Mouse (Mus musculus) myocyte (in vitro differentiated cells): Measurements from ENCODE around the gene Kcnq4. TPM values are rescaled to one million over a fixed set of nuclear protein-coding genes. Genes with fewer than 3 reads are reported as not detected.

Experiments used
- H3K27me3 ChIP-seq: one replicate; pipeline ENCODE4 v1.6.1; 2011; ENCODE audit not compliant: control insufficient read depth, insufficient read depth, insufficient read length
- H3K36me3 ChIP-seq: one replicate; pipeline ENCODE4 v1.6.1; 2011; ENCODE audit not compliant: control insufficient read depth, insufficient read depth
- H3K4me2 ChIP-seq: one replicate; pipeline ENCODE4 v1.6.1; 2011; ENCODE audit warnings: low read depth, control low read depth
- H3K4me3 ChIP-seq: one replicate; pipeline ENCODE4 v1.5.1; 2011; ENCODE audit warnings: mild to moderate bottlenecking, control low read depth, moderate library complexity
- H3K79me2 ChIP-seq: one replicate; pipeline ENCODE4 v1.6.1; 2011; ENCODE audit not compliant: control insufficient read depth, insufficient read depth
- H3ac ChIP-seq: one replicate; pipeline ENCODE4 v1.6.1; 2011; ENCODE audit not compliant: control insufficient read depth, insufficient read length
- CEBPB ChIP-seq: IDR thresholded peaks from 2 replicates; pipeline ENCODE4 v1.6.1; 2011; ENCODE audit warnings: mild to moderate bottlenecking, moderate library complexity; ENCODE audit not compliant: poor library complexity, insufficient read depth, severe bottlenecking
- E2F4 ChIP-seq: IDR thresholded peaks from one replicate; pipeline ENCODE4 v1.6.1; 2011; ENCODE audit warnings: mild to moderate bottlenecking, control low read depth, moderate library complexity; ENCODE audit not compliant: insufficient read depth
- MAX ChIP-seq: IDR thresholded peaks from one replicate; pipeline ENCODE4 v1.6.1; 2011; ENCODE audit warnings: low read depth, mild to moderate bottlenecking, control low read depth
- MYOD1 ChIP-seq, 3 experiments: IDR thresholded peaks; one replicate each; pipeline ENCODE4 v1.6.1; 2011; ENCODE audit warnings: control low read depth in 2 of 3, low read depth in 2 of 3, mild to moderate bottlenecking in 2 of 3, moderate library complexity in 1 of 3; ENCODE audit not compliant: insufficient read length in 2 of 3, control insufficient read depth in 1 of 3
- MYOG ChIP-seq, 3 experiments: IDR thresholded peaks; one replicate each; pipeline ENCODE4 v1.6.1; 2011; ENCODE audit warnings: control low read depth in 2 of 3, low read depth in 2 of 3, mild to moderate bottlenecking in 2 of 3; ENCODE audit not compliant: insufficient read length in 2 of 3, control insufficient read depth in 1 of 3, insufficient read depth in 1 of 3
- POLR2A ChIP-seq: IDR thresholded peaks from one replicate; pipeline ENCODE4 v1.6.1; 2011; ENCODE audit warnings: low read depth, mild to moderate bottlenecking, control low read depth, moderate library complexity; ENCODE audit not compliant: insufficient read length
- POLR2AphosphoS2 ChIP-seq: IDR thresholded peaks from one replicate; pipeline ENCODE4 v1.6.1; 2011; ENCODE audit warnings: low read depth, control low read depth; ENCODE audit not compliant: insufficient read length
- REST ChIP-seq: IDR thresholded peaks from one replicate; pipeline ENCODE4 v1.6.1; 2011; ENCODE audit warnings: mild to moderate bottlenecking, control low read depth, moderate library complexity; ENCODE audit not compliant: insufficient read depth, insufficient read length
- SRF ChIP-seq: IDR thresholded peaks from one replicate; pipeline ENCODE4 v1.6.1; 2011; ENCODE audit warnings: low read depth; ENCODE audit not compliant: control insufficient read depth, insufficient read length
- TCF12 ChIP-seq: IDR thresholded peaks from one replicate; pipeline ENCODE4 v1.6.1; 2011; ENCODE audit warnings: mild to moderate bottlenecking, control low read depth; ENCODE audit not compliant: poor library complexity, insufficient read depth, severe bottlenecking
- TCF3 ChIP-seq: IDR thresholded peaks from one replicate; pipeline ENCODE4 v1.6.1; 2011; ENCODE audit warnings: low read depth, control low read depth; ENCODE audit not compliant: insufficient read length
- USF1 ChIP-seq: IDR thresholded peaks from one replicate; pipeline ENCODE4 v1.6.1; 2011; ENCODE audit warnings: low read depth, mild to moderate bottlenecking, control low read depth, moderate library complexity
- polyA plus RNA-seq: library from polyadenylated mRNA; unstranded; fragments of >200 nt; fragmentation: generic; extraction: Trizol; gene quantifications from one replicate; pipeline ENCODE4 v1.2.1, GENCODE M21; 2012; ENCODE audit warnings: missing spikeins

Kcnq4 gene
- polyA plus RNA-seq, 1 experiment: 23.1 TPM

GRCm38 (mm10) chr4:120666358-120667024 is 81.9 kb downstream of the Kcnq4 start, which contains the start of gene Cited4:
Gene Cited4, plus strand, starts transcription at chr4:120666572.
- no peaks in the 10 kb centered on the region for H3K79me2 ChIP-seq
- H3K4me3 ChIP-seq: no peak within 1 kb of the TSS
- TF ChIP-seq TCF12 (no peak), USF1 (no peak), TCF3 (no peak), MYOG (IDR thresholded peaks at IDR 0.05; ENCODE audit: control insufficient read depth in 1 of 3, insufficient read depth in 1 of 3, insufficient read length in 2 of 3, low read depth in 2 of 3) (no peak), POLR2A (no peak), MYOD1 (IDR thresholded peaks at IDR 0.05; ENCODE audit: control insufficient read depth in 1 of 3, insufficient read length in 2 of 3, low read depth in 2 of 3) (no peak), REST (no peak), MAX (no peak), SRF (no peak), E2F4 (no peak), POLR2AphosphoS2 (no peak), CEBPB (no peak)
- H3K27me3 ChIP-seq: peaks cover 30% of the 10 kb centered on the region
- no peak within 1 kb of the TSS for H3K4me2 ChIP-seq
- H3K36me3 ChIP-seq: no peaks in the 10 kb centered on the region
- no peak within 1 kb of the TSS for H3ac ChIP-seq

GRCm38 (mm10) chr4:120665782-120666181 is 82.6 kb downstream of the Kcnq4 start:
- no peak overlapping the region for H3K4me2 ChIP-seq
- no peaks in the 10 kb centered on the region for H3K36me3 ChIP-seq
- no peak overlapping the region for H3K4me3 ChIP-seq
- no peak overlapping the region for H3ac ChIP-seq
- peaks cover 23% of the 10 kb centered on the region for H3K27me3 ChIP-seq
- H3K79me2 ChIP-seq: no peaks in the 10 kb centered on the region
- TF ChIP-seq SRF: no peak
- TF ChIP-seq MAX: no peak
- TF ChIP-seq POLR2AphosphoS2: no peak
- no peak for TF ChIP-seq E2F4
- no peak for TF ChIP-seq TCF3
- no peak for TF ChIP-seq USF1
- TF ChIP-seq MYOD1 (IDR thresholded peaks at IDR 0.05; ENCODE audit: control insufficient read depth in 1 of 3, insufficient read length in 2 of 3, low read depth in 2 of 3): no peak
- no peak for TF ChIP-seq CEBPB
- TF ChIP-seq REST: no peak
- TF ChIP-seq POLR2A: no peak

- H3K36me3 ChIP-seq: no peaks in the 10 kb centered on the region
- no peak overlapping the region for H3K4me3 ChIP-seq
- no peak overlapping the region for H3ac ChIP-seq
- H3K79me2 ChIP-seq: no peaks in the 10 kb centered on the region
- H3K27me3 ChIP-seq: peaks cover 18% of the 10 kb centered on the region
- no peak for TF ChIP-seq MYOG (IDR thresholded peaks at IDR 0.05; ENCODE audit: control insufficient read depth in 1 of 3, insufficient read depth in 1 of 3, insufficient read length in 2 of 3, low read depth in 2 of 3)
- TF ChIP-seq POLR2AphosphoS2: no peak
- TF ChIP-seq MAX: no peak
- no peak for TF ChIP-seq SRF
- TF ChIP-seq POLR2A: no peak
- no peak for TF ChIP-seq CEBPB
- TF ChIP-seq MYOD1 (IDR thresholded peaks at IDR 0.05; ENCODE audit: control insufficient read depth in 1 of 3, insufficient read length in 2 of 3, low read depth in 2 of 3): no peak
- TF ChIP-seq TCF3: no peak
- no peak for TF ChIP-seq USF1
- no peak for TF ChIP-seq REST
- TF ChIP-seq E2F4: no peak
- no peak for TF ChIP-seq TCF12
- H3K4me2 ChIP-seq: no peak overlapping the region
Observed at GRCm38 (mm10) chr4:120665144-120665700, 83.2 kb downstream of the Kcnq4 start.

- Histone ChIP-seq H3ac (no peak overlapping the region), H3K36me3 (no peaks in the 10 kb centered on the region), H3K79me2 (no peaks in the 10 kb centered on the region), H3K27me3 (peaks cover 18% of the 10 kb centered on the region), H3K4me3 (no peak overlapping the region), H3K4me2 (no peak overlapping the region)
- TF ChIP-seq POLR2A (no peak), E2F4 (no peak)
Observed at GRCm38 (mm10) chr4:120664601-120665000, 83.8 kb downstream of the Kcnq4 start.

DNA sequence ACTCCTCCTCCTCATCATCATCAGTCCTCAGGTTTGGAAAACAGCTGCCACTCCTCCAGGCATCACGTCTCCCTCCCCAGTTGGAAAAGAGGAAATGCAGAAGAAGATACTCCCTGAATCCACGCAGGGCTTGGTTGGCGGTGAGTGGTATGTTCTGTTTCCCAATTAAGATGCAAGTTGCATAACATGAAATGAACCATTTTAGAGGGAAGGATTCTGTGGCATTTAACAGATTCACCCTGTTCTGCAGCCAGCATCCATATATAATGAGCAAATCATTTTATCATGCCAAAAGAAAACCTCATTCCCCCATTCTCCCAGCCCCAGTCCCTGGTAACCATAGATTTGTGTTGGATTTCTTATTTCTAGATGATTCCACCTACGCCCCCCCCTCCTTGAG is 87.9 kb downstream of the Kcnq4 start:
- H3K4me2 ChIP-seq: no peak overlapping the region
- H3ac ChIP-seq: no peak overlapping the region
- H3K4me3 ChIP-seq: no peak overlapping the region
- peaks cover 20% of the 10 kb centered on the region for H3K27me3 ChIP-seq
- no peaks in the 10 kb centered on the region for H3K79me2 ChIP-seq
- TF ChIP-seq SRF: no peak
- TF ChIP-seq REST: no peak
- no peak for TF ChIP-seq MYOG (IDR thresholded peaks at IDR 0.05; ENCODE audit: control insufficient read depth in 1 of 3, insufficient read depth in 1 of 3, insufficient read length in 2 of 3, low read depth in 2 of 3)
- no peak for TF ChIP-seq TCF12
- TF ChIP-seq MYOD1 (IDR thresholded peaks at IDR 0.05; ENCODE audit: control insufficient read depth in 1 of 3, insufficient read length in 2 of 3, low read depth in 2 of 3): no peak
- TF ChIP-seq E2F4: no peak
- TF ChIP-seq POLR2A: no peak
- TF ChIP-seq POLR2AphosphoS2: no peak
- TF ChIP-seq USF1: no peak
- no peak for TF ChIP-seq MAX
- no peak for TF ChIP-seq TCF3
- no peak for TF ChIP-seq CEBPB
- no peaks in the 10 kb centered on the region for H3K36me3 ChIP-seq
